Mouse (Mus musculus) ES-E14 (cell line): ENCODE results near the gene Srrm1. TPM values are rescaled to one million over a fixed set of nuclear protein-coding genes. Genes with fewer than 3 reads are reported as not detected.

Source experiments
- DNase-seq: peaks from one replicate; pipeline ENCODE4 v3.0.0-alpha.2; 2013; ENCODE audit warnings: low read depth, low spot score
- H3K27ac ChIP-seq: 2 replicates; pipeline ENCODE4 v1.5.1; 2012; ENCODE audit warnings: low read depth, mild to moderate bottlenecking, low read length, moderate library complexity, mixed read lengths; ENCODE audit not compliant: poor library complexity, insufficient read depth, severe bottlenecking
- H3K36me3 ChIP-seq: 2 replicates; pipeline ENCODE4 v1.6.1; 2012; ENCODE audit warnings: mild to moderate bottlenecking, low read length, moderate library complexity, mixed read lengths; ENCODE audit not compliant: control insufficient read depth, poor library complexity, insufficient read depth, severe bottlenecking
- H3K4me1 ChIP-seq, 2 experiments: fragments of 150-350 bp in 1 of 2; sonication (generic) in 1 of 2; 2 replicates each; pipeline ENCODE4 v1.6.1; 2012; ENCODE audit warnings: low read length in 2 of 2, mild to moderate bottlenecking in 1 of 2, mixed read lengths in 1 of 2; ENCODE audit not compliant: control insufficient read depth in 2 of 2, insufficient read depth in 2 of 2, poor library complexity in 1 of 2
- H3K4me3 ChIP-seq, 2 experiments: fragments of 150-350 bp in 1 of 2; sonication (generic) in 1 of 2; 2 replicates each; pipeline ENCODE4 v1.5.1; 2012; ENCODE audit warnings: low read length in 2 of 2, low read depth in 1 of 2, mild to moderate bottlenecking in 1 of 2, mixed read lengths in 1 of 2; ENCODE audit not compliant: insufficient read depth in 1 of 2, poor library complexity in 1 of 2, severe bottlenecking in 1 of 2
- H3K9ac ChIP-seq: 2 replicates; pipeline ENCODE4 v1.6.1; 2012; ENCODE audit warnings: low read depth, mild to moderate bottlenecking, low read length, mixed read lengths; ENCODE audit not compliant: poor library complexity, insufficient read depth, severe bottlenecking
- H3K9me3 ChIP-seq: fragments of 150-350 bp; sonication (generic); 2 replicates; pipeline ENCODE4 v1.6.1; 2012; ENCODE audit warnings: low read depth, mild to moderate bottlenecking, low read length; ENCODE audit not compliant: control insufficient read depth, insufficient read depth
- CHD2 ChIP-seq: IDR thresholded peaks from 2 replicates; pipeline ENCODE4 v1.6.1; 2014; ENCODE audit warnings: mild to moderate bottlenecking, low read depth, low read length, inconsistent platforms
- HCFC1 ChIP-seq: IDR thresholded peaks from 2 replicates; pipeline ENCODE4 v1.6.1; 2012; ENCODE audit warnings: low read length, inconsistent platforms, borderline replicate concordance; ENCODE audit not compliant: insufficient read depth
- MAFK ChIP-seq: IDR thresholded peaks from 2 replicates; pipeline ENCODE4 v1.6.1; 2014; ENCODE audit warnings: mild to moderate bottlenecking, low read depth, low read length, inconsistent platforms; ENCODE audit not compliant: insufficient read depth
- ZC3H11A ChIP-seq: IDR thresholded peaks from 2 replicates; pipeline ENCODE4 v1.6.1; 2012; ENCODE audit warnings: low read depth, mild to moderate bottlenecking, inconsistent platforms, low read length, borderline replicate concordance
- ZNF384 ChIP-seq: IDR thresholded peaks from 2 replicates; pipeline ENCODE4 v1.6.1; 2012; ENCODE audit warnings: low read depth, low read length, inconsistent platforms
- in situ Hi-C, 2 experiments: fragments of 600-800 bp; cut with MboI; formaldehyde crosslinking; loops; one replicate each; pipeline ENCODE4 v1.15.1; 2025; ENCODE audit warnings: low sequenced_read_pairs in 2 of 2, inconsistent platforms in 1 of 2; ENCODE audit not compliant: unreplicated experiment in 2 of 2
- total RNA-seq: library from RNA; depleted of rRNA; stranded (reverse); fragments of 300-350 nt; gene quantifications from 2 replicates; pipeline ENCODE4 v1.2.3, GENCODE M21; 2012

The Srrm1 gene
- total RNA-seq, 1 experiment, result 62.8 TPM

- H3K4me3 ChIP-seq, result no peak overlapping the region
- in situ Hi-C loops, result no loop called here
- no peak for TF ChIP-seq ZNF384
- no peak for TF ChIP-seq ZC3H11A
- no peak for TF ChIP-seq CHD2
- TF ChIP-seq MAFK, result no peak
- no peak for TF ChIP-seq HCFC1
- no peak for DNase-seq
- no peak overlapping the region for H3K9ac ChIP-seq
- H3K27ac ChIP-seq, result no peak overlapping the region
- H3K36me3 ChIP-seq, result no peaks in the 10 kb centered on the region
- peaks cover 9 to 11% of the 10 kb centered on the region in 2 experiments; a peak in 3 of 4 replicates for H3K4me1 ChIP-seq
- no peaks in the 10 kb centered on the region for H3K9me3 ChIP-seq
Observed at GRCm38 (mm10) chr4:135291199-135291598, 61.9 kb downstream of the Srrm1 start.

GRCm38 (mm10) chr4:135287975-135288374, 65.1 kb downstream of the Srrm1 start:
- no peak for DNase-seq
- Histone ChIP-seq H3K4me3 (no peak overlapping the region), H3K9me3 (no peaks in the 10 kb centered on the region), H3K4me1 (peaks cover 9 to 18% of the 10 kb centered on the region in 2 experiments; a peak in 3 of 4 replicates), H3K36me3 (no peaks in the 10 kb centered on the region), H3K27ac (no peak overlapping the region), H3K9ac (no peak overlapping the region)
- in situ Hi-C loops, result no loop called here
- no peak for TF ChIP-seq MAFK
- TF ChIP-seq HCFC1, result no peak

GRCm38 (mm10) chr4:135286833-135287395, 66.2 kb downstream of the Srrm1 start:
- peak overlapping the region; percentile 14; the same call in 1 of the 2 replicates for H3K9ac ChIP-seq
- H3K4me3 ChIP-seq, result peak overlapping the region in 1 of 2 experiments; percentile 39; a peak in 1 of 4 replicates
- no peaks in the 10 kb centered on the region for H3K9me3 ChIP-seq
- H3K4me1 ChIP-seq, result peaks cover 6 to 19% of the 10 kb centered on the region in 2 experiments; a peak in 3 of 4 replicates
- TF ChIP-seq HCFC1 (no peak), ZC3H11A (no peak), MAFK (no peak), ZNF384 (no peak), CHD2 (no peak)
- in situ Hi-C loops, result no loop called here
- no peak overlapping the region for H3K27ac ChIP-seq
- DNase-seq, result no peak
- H3K36me3 ChIP-seq, result no peaks in the 10 kb centered on the region

GRCm38 (mm10) chr4:135286033-135286622, 67.0 kb downstream of the Srrm1 start:
- DNase-seq, result no peak
- Histone ChIP-seq H3K9me3 (no peaks in the 10 kb centered on the region), H3K9ac (no peak overlapping the region), H3K4me1 (peaks cover 6 to 17% of the 10 kb centered on the region in 2 experiments; a peak in 3 of 4 replicates), H3K27ac (no peak overlapping the region), H3K36me3 (no peaks in the 10 kb centered on the region), H3K4me3 (no peak overlapping the region)
- in situ Hi-C loops, result no loop called here
- TF ChIP-seq CHD2 (no peak), ZNF384 (peak; percentile 54; the same call in 1 of the 2 replicates)

- no peak for DNase-seq
- in situ Hi-C loops, result no loop called here
- H3K9ac ChIP-seq, result no peak overlapping the region
Observed at GRCm38 (mm10) chr4:135285436-135285835, 67.7 kb downstream of the Srrm1 start.

More at GRCm38 (mm10) chr4:135285436-135285835, 67.7 kb downstream of the Srrm1 start:
- TF ChIP-seq HCFC1 (no peak), ZC3H11A (no peak), CHD2 (no peak), MAFK (no peak), ZNF384 (no peak)
- Histone ChIP-seq H3K36me3 (no peaks in the 10 kb centered on the region), H3K27ac (no peak overlapping the region), H3K4me1 (peaks cover 6 to 17% of the 10 kb centered on the region in 2 experiments; a peak in 3 of 4 replicates), H3K9me3 (no peaks in the 10 kb centered on the region), H3K4me3 (no peak overlapping the region)
